Mouse (Mus musculus) lung, adult 2 months (tissue): ENCODE results near the gene Cd52.

Experiments
- CTCF ChIP-seq: fragments of 200-500 bp; IDR thresholded peaks from 2 replicates; pipeline ENCODE4 v1.5.1; 2011; ENCODE audit warnings: mild to moderate bottlenecking, low read length, control low read depth; ENCODE audit not compliant: insufficient read depth
- POLR2A ChIP-seq: fragments of 200-500 bp; IDR thresholded peaks from 2 replicates; pipeline ENCODE4 v1.6.1; 2011; ENCODE audit warnings: low read depth, mild to moderate bottlenecking, control low read depth, low read length, borderline replicate concordance; ENCODE audit errors: extremely low read depth

- TF ChIP-seq CTCF (no peak), POLR2A (no peak)
These were observed 13.0 kb downstream of the Cd52 start for GRCm38 (mm10) chr4:134081730-134082386.
